In the genomic region with DNA sequence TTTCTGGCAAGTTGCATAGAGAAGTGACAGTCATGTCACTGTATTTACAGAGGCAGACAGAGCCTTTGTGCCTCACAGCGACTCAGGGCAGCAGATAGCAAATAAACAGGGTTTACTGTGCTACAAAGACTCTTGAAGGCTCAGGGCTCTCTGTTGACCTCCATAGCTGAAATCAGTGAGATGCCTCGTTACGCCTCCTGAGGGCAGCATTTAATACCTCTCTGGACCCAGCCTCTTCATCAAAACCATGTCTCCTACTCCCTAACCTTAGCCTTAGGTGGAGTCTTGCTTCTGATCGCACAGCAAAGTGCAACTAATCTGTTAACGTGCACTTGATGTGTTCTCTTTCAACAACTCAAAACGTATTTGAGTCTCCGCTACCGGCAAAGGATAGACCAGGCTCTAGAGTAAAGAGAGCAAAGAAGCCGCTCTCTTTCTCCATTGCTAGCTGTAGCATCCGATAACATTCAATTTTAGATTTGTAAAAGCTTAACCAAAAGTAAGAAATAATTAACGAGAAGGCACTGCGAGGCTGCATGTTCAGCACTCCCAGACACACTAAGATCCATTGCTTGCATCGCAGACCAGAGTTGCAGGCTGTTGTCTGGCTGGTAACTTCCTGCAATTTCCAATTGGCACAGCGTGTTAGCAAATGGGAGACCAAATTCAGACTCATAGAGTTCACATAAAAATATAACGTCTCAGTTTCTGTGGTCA, we compare ENCODE assay signal across 9 mouse cellular contexts.
DNase-seq lines count a peak whose midpoint lies in the region; ATAC-seq and TF ChIP-seq lines count a peak whose summit lies in the region.
"Had no signal": no experiment of that assay in that cellular context is flagged by ENCODE, and none has a peak within 500 bp of the region (broad histone marks: within the 10 kb centered on the region; RNA-seq: fewer than 3 reads in every experiment).

No protein-coding gene starts in this region.

- peak; percentile 75 for TF ChIP-seq CTCF in lung, postnatal 0 days (IDR thresholded peaks at IDR 0.05)

- intact Hi-C loops in heart, postnatal 36 days (cut with DNase I) = loop anchor here (5.0 kb wide), 1 partner anchor 753 kb away; no protein-coding TSS in a partner anchor

- ATAC-seq in CD4-positive, CD25-positive, alpha-beta regulatory T cell, adult 4 months = no peak
- ATAC-seq in midbrain, embryonic 16.5 days = no peak
- peak; percentile 52; the same call in 1 of the 2 replicates for ATAC-seq in lung, postnatal 0 days

- DNase-seq in CD4-positive, CD25-positive, alpha-beta regulatory T cell, adult 2 months (ENCODE audit: low read depth, low spot score) = peak; percentile 38
- peak; percentile 30 for DNase-seq in midbrain, embryonic 10.5 days (ENCODE audit: low spot score)
- DNase-seq in cerebellum, adult 8-10 months = peak; percentile 19
- DNase-seq in heart, postnatal 36 days = peak; percentile 8 to 26
- peak; percentile 73 for DNase-seq in lung, postnatal 0 days (ENCODE audit: low spot score)
- peak; percentile 24 for DNase-seq in testis, postnatal 14 days (ENCODE audit: low spot score)

- H3K9me3 ChIP-seq in midbrain, embryonic 10.5 days (replicated peaks) = no peaks in the 10 kb centered on the region
- H3K9me3 ChIP-seq in midbrain, embryonic 16.5 days (replicated peaks; ENCODE audit: control insufficient read depth, low read length, poor library complexity, severe bottlenecking) = no peaks in the 10 kb centered on the region
- H3K9me3 ChIP-seq in lung, postnatal 0 days (ENCODE audit: low read length) = no peaks in the 10 kb centered on the region

- H3K9ac ChIP-seq in midbrain, embryonic 16.5 days (ENCODE audit: low read depth, low read length) = no peak overlapping the region
- H3K9ac ChIP-seq in lung, postnatal 0 days (replicated peaks; ENCODE audit: low read depth) = no peak overlapping the region

- no peak overlapping the region for H3K4me3 ChIP-seq in midbrain, embryonic 10.5 days
- no peak overlapping the region for H3K4me3 ChIP-seq in midbrain, embryonic 16.5 days (ENCODE audit: low read depth, low read length)
- no peak overlapping the region for H3K4me3 ChIP-seq in lung, postnatal 0 days (ENCODE audit: low read depth, low read length)

- H3K4me1 ChIP-seq in midbrain, embryonic 10.5 days = no peaks in the 10 kb centered on the region
- H3K4me1 ChIP-seq in midbrain, embryonic 16.5 days (ENCODE audit: control insufficient read depth, insufficient read depth, low read length) = no peaks in the 10 kb centered on the region; the same call in none of the 2 replicates
- H3K4me1 ChIP-seq in lung, postnatal 0 days (ENCODE audit: insufficient read depth, low read depth, low read length) = no peaks in the 10 kb centered on the region

- no peaks in the 10 kb centered on the region for H3K36me3 ChIP-seq in midbrain, embryonic 10.5 days
- no peaks in the 10 kb centered on the region for H3K36me3 ChIP-seq in midbrain, embryonic 16.5 days (ENCODE audit: control insufficient read depth, insufficient read depth, low read length)
- H3K36me3 ChIP-seq in lung, postnatal 0 days (ENCODE audit: insufficient read depth, low read length) = no peaks in the 10 kb centered on the region

- no peak overlapping the region for H3K27ac ChIP-seq in midbrain, embryonic 10.5 days (replicated peaks)
- no peak overlapping the region for H3K27ac ChIP-seq in midbrain, embryonic 16.5 days (ENCODE audit: low read length)
- no peak overlapping the region for H3K27ac ChIP-seq in lung, postnatal 0 days (ENCODE audit: low read length)
- H3K27ac ChIP-seq: macrophage had no signal

- no peak overlapping the region for H3K4me2 ChIP-seq in midbrain, embryonic 16.5 days (ENCODE audit: low read length)
- no peak overlapping the region for H3K4me2 ChIP-seq in lung, postnatal 0 days (replicated peaks; ENCODE audit: low read depth, low read length)

- WGBS in midbrain, embryonic 10.5 days = 59% methylated on average over 15 of the region's 15 CpGs
- 58% methylated on average over 15 of the region's 15 CpGs for WGBS in midbrain, embryonic 16.5 days
- WGBS in lung, postnatal 0 days = 46% methylated on average over 15 of the region's 15 CpGs

- TF ChIP-seq EP300 in lung, postnatal 0 days (IDR thresholded peaks at IDR 0.05) = no peak

- H3K27me3 ChIP-seq in midbrain, embryonic 10.5 days (ENCODE audit: low read depth, poor library complexity, severe bottlenecking) = 0 out of 2 replicates have a peak, but pooled peaks cover 4% of the 10 kb centered on the region
- H3K27me3 ChIP-seq in midbrain, embryonic 16.5 days (ENCODE audit: control insufficient read depth, insufficient read depth, low read depth, low read length) = no peaks in the 10 kb centered on the region
- H3K27me3 ChIP-seq in lung, postnatal 0 days (replicated peaks; ENCODE audit: insufficient read depth, low read length) = no peaks in the 10 kb centered on the region

Comparison
In these comparisons a context has a peak if more than half of its experiments do, and no peak if none do; other contexts are left out.
1. DNase-seq: peak in every context shown above with its lines; median percentile 73 in lung, postnatal 0 days; 38 in CD4-positive, CD25-positive, alpha-beta regulatory T cell, adult 2 months; 30 in midbrain, embryonic 10.5 days; 24 in testis, postnatal 14 days; 19 in cerebellum, adult 8-10 months; 17 in heart, postnatal 36 days.